Mouse (Mus musculus): ENCODE data around the gene Ptprn2.
"Not testable (repeated sequence)": the region's sequence is repeated elsewhere in the genome, so short reads cannot be mapped to it uniquely, and the experiment has no call there.

Ptprn2 gene

GRCm38 (mm10) chr12:116515824-116516223 is 30.3 kb downstream of the Ptprn2 start:
- no peak for DNase-seq (ENCODE audit: low spot score)

GRCm38 (mm10) chr12:116528861-116529260 is 43.3 kb downstream of the Ptprn2 start:
- DNase-seq (ENCODE audit: low spot score) = no peak

GRCm38 (mm10) chr12:116533281-116533680 is 47.8 kb downstream of the Ptprn2 start:
- no peak for DNase-seq (ENCODE audit: low spot score)

GRCm38 (mm10) chr12:116539305-116539704 is 53.8 kb downstream of the Ptprn2 start:
- DNase-seq (ENCODE audit: low spot score) = no peak

GRCm38 (mm10) chr12:116540608-116541007 is 55.1 kb downstream of the Ptprn2 start:
- DNase-seq (ENCODE audit: low spot score) = no peak

- DNase-seq (ENCODE audit: low spot score) = peak; percentile 41
Measured at GRCm38 (mm10) chr12:116550031-116550430, 64.5 kb downstream of the Ptprn2 start.

- no peak for DNase-seq (ENCODE audit: low spot score)
Measured at GRCm38 (mm10) chr12:116551516-116551915, 66.0 kb downstream of the Ptprn2 start.

- no peak for DNase-seq (ENCODE audit: low spot score)
Measured at GRCm38 (mm10) chr12:116552306-116552705, 66.8 kb downstream of the Ptprn2 start.

- DNase-seq (ENCODE audit: low spot score) = no peak
Measured at GRCm38 (mm10) chr12:116553361-116553760, 67.8 kb downstream of the Ptprn2 start.

GRCm38 (mm10) chr12:116555964-116556363 is 70.4 kb downstream of the Ptprn2 start:
- DNase-seq (ENCODE audit: low spot score) = no peak

- no peak for DNase-seq (ENCODE audit: low spot score)
Measured at GRCm38 (mm10) chr12:116564441-116564840, 78.9 kb downstream of the Ptprn2 start.

GRCm38 (mm10) chr12:116566672-116567071 is 81.2 kb downstream of the Ptprn2 start:
- no peak for DNase-seq (ENCODE audit: low spot score)

GRCm38 (mm10) chr12:116567170-116567569 is 81.7 kb downstream of the Ptprn2 start:
- no peak for DNase-seq (ENCODE audit: low spot score)

- no peak for DNase-seq (ENCODE audit: low spot score)
Measured at GRCm38 (mm10) chr12:116569568-116569967, 84.0 kb downstream of the Ptprn2 start.

GRCm38 (mm10) chr12:116574102-116574501 is 88.6 kb downstream of the Ptprn2 start:
- no peak for DNase-seq (ENCODE audit: low spot score)

GRCm38 (mm10) chr12:116574720-116575119 is 89.2 kb downstream of the Ptprn2 start:
- DNase-seq (ENCODE audit: low spot score) = no peak

- DNase-seq (ENCODE audit: low spot score) = not testable (repeated sequence)
Measured at GRCm38 (mm10) chr12:116577917-116578316, 92.4 kb downstream of the Ptprn2 start.

- DNase-seq (ENCODE audit: low spot score) = no peak
Measured at GRCm38 (mm10) chr12:116580827-116581544, 95.5 kb downstream of the Ptprn2 start.

GRCm38 (mm10) chr12:116581864-116582263 is 96.3 kb downstream of the Ptprn2 start:
- DNase-seq (ENCODE audit: low spot score) = no peak

GRCm38 (mm10) chr12:116582829-116583228 is 97.3 kb downstream of the Ptprn2 start:
- DNase-seq (ENCODE audit: low spot score) = no peak

- DNase-seq (ENCODE audit: low spot score) = no peak
Measured at GRCm38 (mm10) chr12:116585001-116585400, 99.5 kb downstream of the Ptprn2 start.

- no peak for DNase-seq (ENCODE audit: low spot score)
Measured at GRCm38 (mm10) chr12:116586167-116586566, 100.6 kb downstream of the Ptprn2 start.

GRCm38 (mm10) chr12:116587548-116587947 is 102.0 kb downstream of the Ptprn2 start:
- DNase-seq (ENCODE audit: low spot score) = no peak

GRCm38 (mm10) chr12:116590076-116590475 is 104.6 kb downstream of the Ptprn2 start:
- DNase-seq (ENCODE audit: low spot score) = no peak
